Mouse (Mus musculus): ENCODE measurements at regions not wholly inside any gene's neighbourhood (a gene's known extent, or its start where the extent isn't known, plus 50 kb on each side); places are given as distances from the start of the nearest gene placed in this dataset.

- H3K27me3 ChIP-seq: no peaks in the 10 kb centered on the region
- H3K9me3 ChIP-seq (replicated peaks): no peaks in the 10 kb centered on the region
- no peak overlapping the region for H3K27ac ChIP-seq
- H3K9ac ChIP-seq: no peak overlapping the region
- no peaks in the 10 kb centered on the region for H3K36me3 ChIP-seq (ENCODE audit: poor library complexity, severe bottlenecking)
- 80% methylated on average over 6 of the region's 6 CpGs for WGBS
- ATAC-seq: no peak
- H3K4me3 ChIP-seq: no peak overlapping the region
- H3K4me1 ChIP-seq: no peaks in the 10 kb centered on the region
- no peak overlapping the region for H3K4me2 ChIP-seq
Observed at GRCm38 (mm10) chr10:97079575-97079974, 399.8 kb upstream of the Dcn start.

- no peak overlapping the region for H3K4me2 ChIP-seq
- H3K27me3 ChIP-seq: no peaks in the 10 kb centered on the region
- no peak overlapping the region for H3K9ac ChIP-seq
- no peaks in the 10 kb centered on the region for H3K36me3 ChIP-seq (ENCODE audit: poor library complexity, severe bottlenecking)
- H3K27ac ChIP-seq: no peak overlapping the region
- ATAC-seq: peak; percentile 70
- no peaks in the 10 kb centered on the region for H3K9me3 ChIP-seq (replicated peaks)
- no peaks in the 10 kb centered on the region for H3K4me1 ChIP-seq
- H3K4me3 ChIP-seq: no peak overlapping the region
- WGBS: 57% methylated on average over 5 of the region's 5 CpGs
Observed at GRCm38 (mm10) chr10:97087286-97087685, 392.1 kb upstream of the Dcn start.

- no peak for ATAC-seq
- H3K27ac ChIP-seq: no peak overlapping the region
Observed at GRCm38 (mm10) chr10:97090254-97090653, 389.2 kb upstream of the Dcn start.

GRCm38 (mm10) chr10:97093886-97094285 lies 385.5 kb upstream of the Dcn start:
- WGBS: 27% methylated on average over 3 of the region's 3 CpGs
- no peaks in the 10 kb centered on the region for H3K36me3 ChIP-seq (ENCODE audit: poor library complexity, severe bottlenecking)
- H3K27me3 ChIP-seq: no peaks in the 10 kb centered on the region
- H3K4me1 ChIP-seq: no peaks in the 10 kb centered on the region
- no peak overlapping the region for H3K4me2 ChIP-seq
- no peak for ATAC-seq
- no peak overlapping the region for H3K9ac ChIP-seq
- no peak overlapping the region for H3K4me3 ChIP-seq
- no peaks in the 10 kb centered on the region for H3K9me3 ChIP-seq (replicated peaks)
- H3K27ac ChIP-seq: no peak overlapping the region

More at GRCm38 (mm10) chr10:97090254-97090653, 389.2 kb upstream of the Dcn start:
- H3K9me3 ChIP-seq (replicated peaks): no peaks in the 10 kb centered on the region
- no peak overlapping the region for H3K4me2 ChIP-seq
- H3K36me3 ChIP-seq (ENCODE audit: poor library complexity, severe bottlenecking): no peaks in the 10 kb centered on the region
- no peaks in the 10 kb centered on the region for H3K27me3 ChIP-seq
- H3K4me1 ChIP-seq: no peaks in the 10 kb centered on the region
- H3K4me3 ChIP-seq: no peak overlapping the region
- no peak overlapping the region for H3K9ac ChIP-seq
- WGBS: 69% methylated on average over 7 of the region's 7 CpGs

- no peak for ATAC-seq
- Histone ChIP-seq H3K27me3 (no peaks in the 10 kb centered on the region), H3K4me2 (no peak overlapping the region), H3K9ac (no peak overlapping the region), H3K4me3 (no peak overlapping the region), H3K4me1 (peaks cover 4% of the 10 kb centered on the region; the same call in 1 of the 2 replicates), H3K36me3 (ENCODE audit: poor library complexity, severe bottlenecking) (no peaks in the 10 kb centered on the region), H3K27ac (no peak overlapping the region), H3K9me3 (replicated peaks) (0 out of 2 replicates have a peak, but pooled peaks cover 7% of the 10 kb centered on the region)
- 71% methylated on average over 3 of the region's 3 CpGs for WGBS
Observed at GRCm38 (mm10) chr10:97114501-97114900, 364.9 kb upstream of the Dcn start.

GRCm38 (mm10) chr10:97122693-97123092 lies 356.7 kb upstream of the Dcn start:
- no peaks in the 10 kb centered on the region for H3K9me3 ChIP-seq (replicated peaks)
- no peaks in the 10 kb centered on the region for H3K27me3 ChIP-seq
- H3K9ac ChIP-seq: no peak overlapping the region
- H3K27ac ChIP-seq: no peak overlapping the region
- ATAC-seq: peak; percentile 84
- no peaks in the 10 kb centered on the region for H3K4me1 ChIP-seq
- 38% methylated on average over 1 of the region's 1 CpGs for WGBS
- H3K4me2 ChIP-seq: no peak overlapping the region
- H3K4me3 ChIP-seq: no peak overlapping the region
- H3K36me3 ChIP-seq (ENCODE audit: poor library complexity, severe bottlenecking): no peaks in the 10 kb centered on the region

- H3K27ac ChIP-seq: no peak overlapping the region
- no peaks in the 10 kb centered on the region for H3K36me3 ChIP-seq (ENCODE audit: poor library complexity, severe bottlenecking)
- H3K9me3 ChIP-seq (replicated peaks): no peaks in the 10 kb centered on the region
- no peaks in the 10 kb centered on the region for H3K27me3 ChIP-seq
- no peak overlapping the region for H3K9ac ChIP-seq
- H3K4me3 ChIP-seq: no peak overlapping the region
- WGBS: 74% methylated on average over 2 of the region's 2 CpGs
- ATAC-seq: no peak
- H3K4me2 ChIP-seq: no peak overlapping the region
- no peaks in the 10 kb centered on the region for H3K4me1 ChIP-seq
Observed at GRCm38 (mm10) chr10:97141561-97141960, 337.8 kb upstream of the Dcn start.

GRCm38 (mm10) chr10:97158561-97159395 lies 320.6 kb upstream of the Dcn start:
- Histone ChIP-seq H3K36me3 (ENCODE audit: poor library complexity, severe bottlenecking) (no peaks in the 10 kb centered on the region), H3K9ac (no peak overlapping the region), H3K4me3 (no peak overlapping the region), H3K27me3 (no peaks in the 10 kb centered on the region), H3K27ac (peak overlapping the region; percentile 31; the same call in 1 of the 2 replicates), H3K4me2 (peak overlapping the region; percentile 5; the same call in 1 of the 2 replicates), H3K4me1 (peaks cover 15% of the 10 kb centered on the region), H3K9me3 (replicated peaks) (no peaks in the 10 kb centered on the region)
- peak; percentile 34; the same call in 1 of the 2 replicates for ATAC-seq
- WGBS: 27% methylated on average over 10 of the region's 11 CpGs

GRCm38 (mm10) chr10:97159396-97159760 lies 320.0 kb upstream of the Dcn start:
- no peak overlapping the region for H3K9ac ChIP-seq
- H3K4me3 ChIP-seq: no peak overlapping the region
- 33% methylated on average over 1 of the region's 1 CpGs for WGBS
- H3K4me2 ChIP-seq: no peak overlapping the region
- no peaks in the 10 kb centered on the region for H3K36me3 ChIP-seq (ENCODE audit: poor library complexity, severe bottlenecking)
- peak overlapping the region; percentile 31; the same call in 1 of the 2 replicates for H3K27ac ChIP-seq
- no peaks in the 10 kb centered on the region for H3K9me3 ChIP-seq (replicated peaks)
- no peaks in the 10 kb centered on the region for H3K27me3 ChIP-seq
- peak; percentile 59 for ATAC-seq
- H3K4me1 ChIP-seq: peaks cover 15% of the 10 kb centered on the region

GRCm38 (mm10) chr10:97159831-97160575 lies 319.4 kb upstream of the Dcn start:
- H3K27ac ChIP-seq: peak overlapping the region; percentile 31; the same call in 1 of the 2 replicates
- peaks cover 15% of the 10 kb centered on the region for H3K4me1 ChIP-seq
- no peak overlapping the region for H3K4me3 ChIP-seq
- H3K27me3 ChIP-seq: no peaks in the 10 kb centered on the region
- H3K36me3 ChIP-seq (ENCODE audit: poor library complexity, severe bottlenecking): no peaks in the 10 kb centered on the region
- H3K4me2 ChIP-seq: no peak overlapping the region
- ATAC-seq: peak; percentile 67
- WGBS: 48% methylated on average over 10 of the region's 10 CpGs
- H3K9ac ChIP-seq: no peak overlapping the region
- H3K9me3 ChIP-seq (replicated peaks): no peaks in the 10 kb centered on the region

GRCm38 (mm10) chr10:97160892-97161291 lies 318.5 kb upstream of the Dcn start:
- WGBS: 52% methylated on average over 2 of the region's 2 CpGs
- ATAC-seq: no peak
- H3K27me3 ChIP-seq: no peaks in the 10 kb centered on the region
- peaks cover 15% of the 10 kb centered on the region for H3K4me1 ChIP-seq
- H3K4me3 ChIP-seq: no peak overlapping the region
- no peaks in the 10 kb centered on the region for H3K36me3 ChIP-seq (ENCODE audit: poor library complexity, severe bottlenecking)
- no peak overlapping the region for H3K9ac ChIP-seq
- H3K27ac ChIP-seq: no peak overlapping the region
- H3K4me2 ChIP-seq: no peak overlapping the region
- H3K9me3 ChIP-seq (replicated peaks): no peaks in the 10 kb centered on the region

- H3K9me3 ChIP-seq (replicated peaks): no peaks in the 10 kb centered on the region
- H3K27ac ChIP-seq: no peak overlapping the region
- ATAC-seq: no peak
- WGBS: 67% methylated on average over 3 of the region's 3 CpGs
- no peak overlapping the region for H3K4me3 ChIP-seq
- no peaks in the 10 kb centered on the region for H3K36me3 ChIP-seq (ENCODE audit: poor library complexity, severe bottlenecking)
- H3K9ac ChIP-seq: no peak overlapping the region
- no peak overlapping the region for H3K4me2 ChIP-seq
- H3K27me3 ChIP-seq: no peaks in the 10 kb centered on the region
- H3K4me1 ChIP-seq: no peaks in the 10 kb centered on the region
Observed at GRCm38 (mm10) chr10:97178468-97178867, 300.9 kb upstream of the Dcn start.

Measured in forebrain, embryonic 13.5 days (tissue).